Mouse (Mus musculus): ENCODE data around the gene Islr2. TPM values are rescaled to one million over a fixed set of nuclear protein-coding genes. Genes with fewer than 3 reads are reported as not detected.
A peak's percentile ranks its signal among the peaks of the same experiment; 100 is the strongest.

Islr2 gene
- polyA plus RNA-seq, 1 experiment from 2014 or later, result 0.17 TPM

DNA sequence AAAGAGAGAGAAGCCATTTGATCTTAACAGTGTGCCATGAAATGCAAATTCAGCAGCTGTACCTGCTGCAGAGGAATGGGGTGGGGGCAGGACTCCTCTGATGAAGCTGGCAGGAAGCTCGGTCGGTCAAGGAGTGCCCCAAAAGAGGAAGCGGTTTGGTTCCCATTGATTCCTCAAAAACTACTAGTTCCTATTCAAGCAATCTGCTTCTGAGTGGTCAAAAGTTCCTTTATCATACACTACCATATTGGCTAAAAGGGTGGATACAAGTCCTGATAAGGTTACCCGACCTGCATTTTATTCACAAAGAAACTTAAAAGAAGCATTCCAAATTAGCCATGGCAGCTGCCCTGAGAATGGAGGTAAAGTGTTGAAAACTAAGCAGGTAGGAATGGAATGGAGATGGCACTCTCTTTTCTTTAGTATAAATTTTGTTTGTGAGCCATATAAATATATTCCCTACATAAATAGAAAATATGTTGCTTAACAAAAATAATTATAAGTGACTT is 42.0 kb upstream of the Islr2 start:
- no peak overlapping the region for H3K4me2 ChIP-seq (replicated peaks; ENCODE audit: low read depth, low read length)
- H3K9ac ChIP-seq (replicated peaks; ENCODE audit: low read length), result no peak overlapping the region
- H3K9me3 ChIP-seq (ENCODE audit: low read length), result no peaks in the 10 kb centered on the region
- ATAC-seq (ENCODE audit: low FRiP score, low TSS enrichment), result no peak
- 43% methylated on average over 4 of the region's 4 CpGs for WGBS
- no peak overlapping the region for H3K27ac ChIP-seq (ENCODE audit: low read length)
- H3K27me3 ChIP-seq (ENCODE audit: insufficient read depth, low read length), result no peaks in the 10 kb centered on the region
- peaks cover 5% of the 10 kb centered on the region; the same call in 1 of the 2 replicates for H3K36me3 ChIP-seq (ENCODE audit: insufficient read depth, low read length)
- H3K4me1 ChIP-seq (ENCODE audit: insufficient read depth, low read length), result peaks cover 47% of the 10 kb centered on the region
- no peak overlapping the region for H3K4me3 ChIP-seq (ENCODE audit: low read length)

- H3K9me3 ChIP-seq (ENCODE audit: low read length), result no peaks in the 10 kb centered on the region
- H3K27ac ChIP-seq (ENCODE audit: low read length), result no peak overlapping the region
Measured at GRCm38 (mm10) chr9:58243696-58244095, 39.6 kb upstream of the Islr2 start.

DNA sequence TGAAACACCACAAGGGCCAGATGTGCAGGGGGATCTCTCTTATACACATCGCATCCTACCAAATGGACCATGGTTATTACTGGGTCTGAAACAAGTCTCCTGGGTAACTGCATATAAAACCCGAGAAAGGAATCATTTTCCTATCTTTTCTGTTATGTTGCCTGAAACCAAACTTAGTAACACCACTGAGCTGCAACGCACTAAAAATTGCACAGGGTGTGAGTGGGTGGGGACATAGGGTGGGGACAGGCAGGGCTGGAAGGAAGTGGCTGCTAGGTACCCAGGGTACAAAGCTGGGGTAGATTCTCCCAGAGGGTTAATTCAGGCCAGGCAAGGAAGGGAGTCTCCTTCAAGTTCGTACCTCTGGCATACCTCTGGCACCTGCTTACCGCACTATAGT is 38.6 kb upstream of the Islr2 start:
- no peak for ATAC-seq (ENCODE audit: low FRiP score, low TSS enrichment)
- Histone ChIP-seq H3K4me1 (ENCODE audit: insufficient read depth, low read length) (peaks cover 30% of the 10 kb centered on the region), H3K36me3 (ENCODE audit: insufficient read depth, low read length) (peaks cover 9% of the 10 kb centered on the region; the same call in 1 of the 2 replicates), H3K27ac (ENCODE audit: low read length) (peak overlapping the region; percentile 13; the same call in 1 of the 2 replicates), H3K9ac (replicated peaks; ENCODE audit: low read length) (no peak overlapping the region), H3K9me3 (ENCODE audit: low read length) (no peaks in the 10 kb centered on the region), H3K27me3 (ENCODE audit: insufficient read depth, low read length) (no peaks in the 10 kb centered on the region), H3K4me2 (replicated peaks; ENCODE audit: low read depth, low read length) (no peak overlapping the region), H3K4me3 (ENCODE audit: low read length) (no peak overlapping the region)
- WGBS, result 77% methylated on average over 5 of the region's 5 CpGs

More at GRCm38 (mm10) chr9:58243696-58244095, 39.6 kb upstream of the Islr2 start:
- Histone ChIP-seq H3K9ac (replicated peaks; ENCODE audit: low read length) (no peak overlapping the region), H3K4me3 (ENCODE audit: low read length) (no peak overlapping the region), H3K4me1 (ENCODE audit: insufficient read depth, low read length) (peaks cover 39% of the 10 kb centered on the region), H3K4me2 (replicated peaks; ENCODE audit: low read depth, low read length) (no peak overlapping the region), H3K27me3 (ENCODE audit: insufficient read depth, low read length) (no peaks in the 10 kb centered on the region), H3K36me3 (ENCODE audit: insufficient read depth, low read length) (peaks cover 9% of the 10 kb centered on the region; the same call in 1 of the 2 replicates)
- ATAC-seq (ENCODE audit: low FRiP score, low TSS enrichment), result no peak
- WGBS, result 81% methylated on average over 6 of the region's 6 CpGs

- peak; percentile 69; the same call in 1 of the 2 replicates for ATAC-seq (ENCODE audit: low FRiP score, low TSS enrichment)
- no peak overlapping the region for H3K4me2 ChIP-seq (replicated peaks; ENCODE audit: low read depth, low read length)
- 48% methylated on average over 9 of the region's 9 CpGs for WGBS
Measured at GRCm38 (mm10) chr9:58241780-58242485, 37.8 kb upstream of the Islr2 start.

DNA sequence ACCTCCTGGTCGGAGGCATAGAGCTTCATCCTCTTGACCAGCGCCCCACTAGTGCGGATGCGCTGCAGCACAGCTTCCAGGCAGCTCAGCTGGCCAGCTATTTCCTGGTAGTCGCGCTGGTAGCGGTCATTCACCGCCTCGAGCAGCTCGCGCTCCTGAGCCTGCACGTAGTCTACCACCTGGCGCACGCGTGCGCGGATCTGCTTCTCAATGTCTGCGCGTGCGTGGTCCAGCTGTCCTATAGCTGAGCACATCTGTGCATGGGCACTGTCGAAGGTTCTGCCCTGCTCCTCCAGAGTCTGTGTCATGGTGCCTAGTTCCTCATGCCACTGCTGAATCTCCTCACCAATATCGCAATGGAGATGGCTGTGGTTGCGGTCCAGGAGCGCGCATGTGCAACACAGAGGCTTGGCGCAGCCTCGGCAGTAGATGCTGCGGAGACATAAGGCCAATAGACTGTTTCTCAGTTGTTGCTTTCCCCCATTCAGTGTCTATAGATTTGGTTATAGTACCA is 30.4 kb upstream of the Islr2 start:
- H3K4me2 ChIP-seq (replicated peaks; ENCODE audit: low read depth, low read length), result no peak overlapping the region
- no peak overlapping the region for H3K9ac ChIP-seq (replicated peaks; ENCODE audit: low read length)
- no peak overlapping the region for H3K27ac ChIP-seq (ENCODE audit: low read length)
- 95% methylated on average over 28 of the region's 28 CpGs for WGBS
- 0 out of 2 replicates have a peak, but pooled peaks cover 3% of the 10 kb centered on the region for H3K4me1 ChIP-seq (ENCODE audit: insufficient read depth, low read length)
- H3K4me3 ChIP-seq (ENCODE audit: low read length), result no peak overlapping the region
- ATAC-seq (ENCODE audit: low FRiP score, low TSS enrichment), result no peak
- H3K36me3 ChIP-seq (ENCODE audit: insufficient read depth, low read length), result peaks cover 40% of the 10 kb centered on the region
- no peaks in the 10 kb centered on the region for H3K9me3 ChIP-seq (ENCODE audit: low read length)
- no peaks in the 10 kb centered on the region for H3K27me3 ChIP-seq (ENCODE audit: insufficient read depth, low read length)

More at GRCm38 (mm10) chr9:58241780-58242485, 37.8 kb upstream of the Islr2 start:
- Histone ChIP-seq H3K36me3 (ENCODE audit: insufficient read depth, low read length) (peaks cover 9% of the 10 kb centered on the region; the same call in 1 of the 2 replicates), H3K4me1 (ENCODE audit: insufficient read depth, low read length) (peaks cover 23% of the 10 kb centered on the region), H3K9ac (replicated peaks; ENCODE audit: low read length) (no peak overlapping the region), H3K9me3 (ENCODE audit: low read length) (no peaks in the 10 kb centered on the region), H3K27ac (ENCODE audit: low read length) (no peak overlapping the region), H3K27me3 (ENCODE audit: insufficient read depth, low read length) (no peaks in the 10 kb centered on the region), H3K4me3 (ENCODE audit: low read length) (no peak overlapping the region)

GRCm38 (mm10) chr9:58232374-58232773 is 28.3 kb upstream of the Islr2 start:
- Histone ChIP-seq H3K4me1 (ENCODE audit: insufficient read depth, low read length) (0 out of 2 replicates have a peak, but pooled peaks cover 3% of the 10 kb centered on the region), H3K27me3 (ENCODE audit: insufficient read depth, low read length) (no peaks in the 10 kb centered on the region), H3K9me3 (ENCODE audit: low read length) (no peaks in the 10 kb centered on the region), H3K27ac (ENCODE audit: low read length) (peak overlapping the region; percentile 54), H3K4me2 (replicated peaks; ENCODE audit: low read depth, low read length) (no peak overlapping the region), H3K4me3 (ENCODE audit: low read length) (no peak overlapping the region), H3K9ac (replicated peaks; ENCODE audit: low read length) (no peak overlapping the region), H3K36me3 (ENCODE audit: insufficient read depth, low read length) (peaks cover 61% of the 10 kb centered on the region)
- 43% methylated on average over 5 of the region's 5 CpGs for WGBS
- no peak for ATAC-seq (ENCODE audit: low FRiP score, low TSS enrichment)

- peak overlapping the region; percentile 54 for H3K27ac ChIP-seq (ENCODE audit: low read length)
- no peaks in the 10 kb centered on the region for H3K27me3 ChIP-seq (ENCODE audit: insufficient read depth, low read length)
- H3K4me2 ChIP-seq (replicated peaks; ENCODE audit: low read depth, low read length), result no peak overlapping the region
- 0 out of 2 replicates have a peak, but pooled peaks cover 3% of the 10 kb centered on the region for H3K4me1 ChIP-seq (ENCODE audit: insufficient read depth, low read length)
- WGBS, result 52% methylated on average over 6 of the region's 6 CpGs
- H3K9ac ChIP-seq (replicated peaks; ENCODE audit: low read length), result no peak overlapping the region
- H3K9me3 ChIP-seq (ENCODE audit: low read length), result no peaks in the 10 kb centered on the region
- no peak for ATAC-seq (ENCODE audit: low FRiP score, low TSS enrichment)
- no peak overlapping the region for H3K4me3 ChIP-seq (ENCODE audit: low read length)
- H3K36me3 ChIP-seq (ENCODE audit: insufficient read depth, low read length), result peaks cover 63% of the 10 kb centered on the region
Measured at GRCm38 (mm10) chr9:58231746-58232145, 27.6 kb upstream of the Islr2 start.

DNA sequence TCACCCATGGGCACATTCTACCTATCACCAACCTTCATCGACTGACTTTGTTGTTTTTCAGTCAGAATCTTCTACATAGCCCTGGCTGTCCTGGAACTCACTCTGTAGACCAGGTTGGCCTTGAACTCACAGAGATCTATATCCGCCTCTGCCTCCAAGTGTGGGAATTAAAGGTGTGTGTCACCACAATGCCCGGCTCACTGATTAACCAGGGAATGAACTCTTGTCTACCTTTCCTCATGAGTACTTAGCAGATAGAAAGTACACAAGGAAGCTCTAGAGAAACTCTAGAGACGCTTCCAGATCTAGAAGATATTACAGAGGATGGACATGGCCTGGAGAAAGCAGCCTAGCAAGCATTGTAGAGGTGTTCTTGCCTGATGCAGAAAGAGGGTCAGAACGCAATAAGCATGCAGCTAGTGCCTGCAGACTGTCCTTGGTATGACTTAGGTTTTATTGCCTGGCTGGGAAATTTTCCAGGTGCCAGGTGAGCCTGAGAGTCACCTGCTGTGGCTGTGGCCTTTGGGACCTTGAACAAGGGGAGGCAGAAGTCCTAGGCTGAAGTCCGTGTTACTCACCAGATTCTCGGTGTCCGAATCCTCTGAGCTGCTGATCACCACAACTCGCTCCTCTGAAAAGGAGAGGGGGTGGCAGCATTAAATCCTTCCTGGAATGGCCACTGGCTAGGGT is 24.8 kb upstream of the Islr2 start:
- no peak overlapping the region for H3K4me3 ChIP-seq (ENCODE audit: low read length)
- H3K9me3 ChIP-seq (ENCODE audit: low read length), result no peaks in the 10 kb centered on the region
- no peak for ATAC-seq (ENCODE audit: low FRiP score, low TSS enrichment)
- no peak overlapping the region for H3K4me2 ChIP-seq (replicated peaks; ENCODE audit: low read depth, low read length)
- no peak overlapping the region for H3K9ac ChIP-seq (replicated peaks; ENCODE audit: low read length)
- WGBS, result 96% methylated on average over 9 of the region's 9 CpGs
- H3K36me3 ChIP-seq (ENCODE audit: insufficient read depth, low read length), result peaks cover 60% of the 10 kb centered on the region
- H3K27ac ChIP-seq (ENCODE audit: low read length), result no peak overlapping the region
- no peaks in the 10 kb centered on the region for H3K27me3 ChIP-seq (ENCODE audit: insufficient read depth, low read length)
- H3K4me1 ChIP-seq (ENCODE audit: insufficient read depth, low read length), result 0 out of 2 replicates have a peak, but pooled peaks cover 3% of the 10 kb centered on the region

DNA sequence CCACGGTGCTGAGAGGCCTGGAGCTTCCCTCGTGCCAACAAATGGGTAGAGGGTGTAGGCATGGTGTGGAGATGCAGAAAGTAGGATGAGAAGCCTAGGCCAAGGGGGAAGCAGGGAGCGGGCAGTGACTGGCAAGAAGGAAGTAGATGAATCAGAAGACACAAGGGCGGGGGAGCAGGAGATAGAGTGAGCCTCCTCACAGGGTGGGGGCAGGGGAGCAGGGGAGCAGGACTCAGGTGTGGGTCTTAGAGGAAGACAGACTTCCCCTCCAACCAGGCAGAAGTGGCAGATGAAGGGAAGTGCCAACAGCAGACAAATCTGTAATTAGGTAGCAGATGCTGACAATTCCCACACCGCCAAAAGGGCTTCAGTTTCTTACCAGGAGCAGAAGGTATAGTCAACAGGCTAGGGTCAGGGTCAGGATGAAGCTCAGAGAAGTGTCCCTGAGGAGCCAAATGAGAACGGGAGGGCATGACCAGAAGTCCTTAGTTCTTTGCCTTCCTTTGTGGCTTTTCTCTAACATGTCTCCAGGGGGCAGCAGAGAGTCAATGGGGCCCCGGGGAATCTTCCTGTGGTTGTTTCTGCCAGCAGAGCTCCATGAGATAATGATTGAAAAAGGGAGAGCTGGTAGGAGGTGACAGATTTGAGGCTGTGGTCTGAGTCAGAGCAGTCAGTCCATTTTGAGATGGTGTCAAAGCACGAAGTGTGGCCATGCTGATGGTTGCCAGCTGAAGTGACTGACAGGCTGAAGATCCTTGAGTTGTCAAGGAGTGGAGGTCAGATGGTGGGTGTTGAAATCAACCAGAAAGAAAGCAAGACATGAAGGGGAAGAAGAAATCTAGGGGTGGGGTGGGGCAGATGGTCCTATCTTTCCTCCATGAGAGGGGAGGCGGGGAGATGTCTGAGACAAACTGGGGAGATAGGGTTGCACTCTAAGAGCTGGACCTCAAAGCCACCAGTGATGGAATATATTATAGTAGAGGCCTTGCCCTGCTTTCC is 22.1 kb upstream of the Islr2 start:
- no peak; the same call in 1 of the 2 replicates for ATAC-seq (ENCODE audit: low FRiP score, low TSS enrichment)
- H3K27ac ChIP-seq (ENCODE audit: low read length), result no peak overlapping the region
- no peak overlapping the region for H3K9ac ChIP-seq (replicated peaks; ENCODE audit: low read length)

More for the DNA sequence above, 22.1 kb upstream of the Islr2 start:
- H3K4me2 ChIP-seq (replicated peaks; ENCODE audit: low read depth, low read length), result no peak overlapping the region
- H3K4me3 ChIP-seq (ENCODE audit: low read length), result no peak overlapping the region
- peaks cover 70% of the 10 kb centered on the region for H3K36me3 ChIP-seq (ENCODE audit: insufficient read depth, low read length)
- no peaks in the 10 kb centered on the region for H3K9me3 ChIP-seq (ENCODE audit: low read length)
- no peaks in the 10 kb centered on the region for H3K27me3 ChIP-seq (ENCODE audit: insufficient read depth, low read length)
- H3K4me1 ChIP-seq (ENCODE audit: insufficient read depth, low read length), result no peaks in the 10 kb centered on the region
- WGBS, result 67% methylated on average over 9 of the region's 9 CpGs

Data from kidney, embryonic 16.5 days (tissue).